Mouse (Mus musculus): ENCODE measurements around the gene Nacc1. TPM values are rescaled to one million over a fixed set of nuclear protein-coding genes. Genes with fewer than 3 reads are reported as not detected.

Nacc1 gene
- total and polyA plus RNA-seq, 2 experiments from 2014 or later = 13.8 to 102 TPM

- Histone ChIP-seq H3K27me3 (ENCODE audit: insufficient read depth, low read length) (0 out of 2 replicates have a peak, but pooled peaks cover 1% of the 10 kb centered on the region), H3K9ac (replicated peaks; ENCODE audit: low read length, poor library complexity, severe bottlenecking) (peak overlapping the region; percentile 70), H3K4me1 (ENCODE audit: insufficient read depth, low read length) (peaks cover 4% of the 10 kb centered on the region; the same call in 1 of the 2 replicates), H3K27ac (ENCODE audit: low read depth, low read length) (peak overlapping the region; percentile 86), H3K9me3 (ENCODE audit: low read length) (no peaks in the 10 kb centered on the region), H3K4me3 (ENCODE audit: low read depth, low read length) (peak overlapping the region; percentile 58), H3K36me3 (ENCODE audit: insufficient read depth, low read length) (peaks cover 8% of the 10 kb centered on the region; the same call in 1 of the 2 replicates), H3K4me2 (ENCODE audit: low read depth, low read length, poor library complexity, severe bottlenecking) (peak overlapping the region; percentile 73)
- DNase-seq (ENCODE audit: low spot score) (peak; percentile 91), ATAC-seq (ENCODE audit: low FRiP score) (peak; percentile 76)
- TF ChIP-seq CTCF (IDR thresholded peaks at IDR 0.05) = peak; percentile 72
- under 1% methylated on average over 29 of the region's 29 CpGs for WGBS
These were observed 22.9 kb downstream of the Nacc1 start for GRCm38 (mm10) chr8:84664566-84665384.

GRCm38 (mm10) chr8:84663483-84664327 lies 24.0 kb downstream of the Nacc1 start:
- DNase-seq (ENCODE audit: low spot score) (peak; percentile 98), ATAC-seq (ENCODE audit: low FRiP score) (peak; percentile 79)
- H3K9ac ChIP-seq (replicated peaks; ENCODE audit: low read length, poor library complexity, severe bottlenecking) = peak overlapping the region; percentile 70
- peak overlapping the region; percentile 58 for H3K4me3 ChIP-seq (ENCODE audit: low read depth, low read length)
- H3K4me1 ChIP-seq (ENCODE audit: insufficient read depth, low read length) = peaks cover 4% of the 10 kb centered on the region; the same call in 1 of the 2 replicates
- WGBS = 3% methylated on average over 43 of the region's 43 CpGs
- no peak for TF ChIP-seq CTCF (IDR thresholded peaks at IDR 0.05)
- 0 out of 2 replicates have a peak, but pooled peaks cover 3% of the 10 kb centered on the region for H3K27me3 ChIP-seq (ENCODE audit: insufficient read depth, low read length)
- H3K9me3 ChIP-seq (ENCODE audit: low read length) = no peaks in the 10 kb centered on the region
- H3K27ac ChIP-seq (ENCODE audit: low read depth, low read length) = peak overlapping the region; percentile 86
- peak overlapping the region; percentile 73 for H3K4me2 ChIP-seq (ENCODE audit: low read depth, low read length, poor library complexity, severe bottlenecking)
- peaks cover 8% of the 10 kb centered on the region; the same call in 1 of the 2 replicates for H3K36me3 ChIP-seq (ENCODE audit: insufficient read depth, low read length)

GRCm38 (mm10) chr8:84662581-84663065 lies 25.0 kb downstream of the Nacc1 start, which contains the start of gene Ier2:
Gene Ier2, minus strand, starts transcription at chr8:84662852.
- under 1% methylated on average over 27 of the region's 27 CpGs for WGBS
- Histone ChIP-seq H3K4me1 (ENCODE audit: insufficient read depth, low read length) (peaks cover 4% of the 10 kb centered on the region; the same call in 1 of the 2 replicates), H3K9ac (replicated peaks; ENCODE audit: low read length, poor library complexity, severe bottlenecking) (peak within 1 kb of the TSS; percentile 20), H3K27ac (ENCODE audit: low read depth, low read length) (peak within 1 kb of the TSS; percentile 67), H3K9me3 (ENCODE audit: low read length) (no peaks in the 10 kb centered on the region), H3K36me3 (ENCODE audit: insufficient read depth, low read length) (0 out of 2 replicates have a peak, but pooled peaks cover under 1% of the 10 kb centered on the region), H3K27me3 (ENCODE audit: insufficient read depth, low read length) (0 out of 2 replicates have a peak, but pooled peaks cover 3% of the 10 kb centered on the region), H3K4me3 (ENCODE audit: low read depth, low read length) (peak within 1 kb of the TSS; percentile 58), H3K4me2 (ENCODE audit: low read depth, low read length, poor library complexity, severe bottlenecking) (peak within 1 kb of the TSS; percentile 73)
- DNase-seq (ENCODE audit: low spot score) (peak; percentile 97), ATAC-seq (ENCODE audit: low FRiP score) (peak; percentile 65)
- no peak; the same call in none of the 2 replicates for TF ChIP-seq CTCF (IDR thresholded peaks at IDR 0.05)

- ATAC-seq (ENCODE audit: low FRiP score) = 0 out of 2 replicates have a peak, but pooled peaks have one; percentile 6
- Histone ChIP-seq H3K27ac (ENCODE audit: low read depth, low read length) (peak overlapping the region; percentile 67), H3K27me3 (ENCODE audit: insufficient read depth, low read length) (0 out of 2 replicates have a peak, but pooled peaks cover 3% of the 10 kb centered on the region), H3K4me3 (ENCODE audit: low read depth, low read length) (peak overlapping the region; percentile 52), H3K4me2 (ENCODE audit: low read depth, low read length, poor library complexity, severe bottlenecking) (peak overlapping the region; percentile 73), H3K9me3 (ENCODE audit: low read length) (no peaks in the 10 kb centered on the region), H3K4me1 (ENCODE audit: insufficient read depth, low read length) (peaks cover 4% of the 10 kb centered on the region; the same call in 1 of the 2 replicates), H3K9ac (replicated peaks; ENCODE audit: low read length, poor library complexity, severe bottlenecking) (peak overlapping the region; percentile 20), H3K36me3 (ENCODE audit: insufficient read depth, low read length) (no peaks in the 10 kb centered on the region)
- under 1% methylated on average over 52 of the region's 61 CpGs for WGBS
- DNase-seq (ENCODE audit: low spot score) = no peak
- TF ChIP-seq CTCF (IDR thresholded peaks at IDR 0.05) = no peak
These were observed 25.6 kb downstream of the Nacc1 start for GRCm38 (mm10) chr8:84661961-84662571.

- no peaks in the 10 kb centered on the region for H3K9me3 ChIP-seq (ENCODE audit: low read length)
- H3K4me3 ChIP-seq (ENCODE audit: low read depth, low read length) = peak overlapping the region; percentile 52
- H3K9ac ChIP-seq (replicated peaks; ENCODE audit: low read length, poor library complexity, severe bottlenecking) = peak overlapping the region; percentile 20
- no peak for TF ChIP-seq CTCF (IDR thresholded peaks at IDR 0.05)
- peaks cover 7% of the 10 kb centered on the region; the same call in 1 of the 2 replicates for H3K4me1 ChIP-seq (ENCODE audit: insufficient read depth, low read length)
- peak overlapping the region; percentile 67; the same call in 1 of the 2 replicates for H3K27ac ChIP-seq (ENCODE audit: low read depth, low read length)
- DNase-seq (ENCODE audit: low spot score) (no peak), ATAC-seq (ENCODE audit: low FRiP score) (no peak)
- H3K36me3 ChIP-seq (ENCODE audit: insufficient read depth, low read length) = no peaks in the 10 kb centered on the region
- peak overlapping the region; percentile 73 for H3K4me2 ChIP-seq (ENCODE audit: low read depth, low read length, poor library complexity, severe bottlenecking)
- peaks cover 9% of the 10 kb centered on the region; the same call in 1 of the 2 replicates for H3K27me3 ChIP-seq (ENCODE audit: insufficient read depth, low read length)
- WGBS = under 1% methylated on average over 24 of the region's 24 CpGs
These were observed 26.2 kb downstream of the Nacc1 start for GRCm38 (mm10) chr8:84661458-84661871.

Data from midbrain, postnatal 0 days (tissue).